Mouse (Mus musculus) heart, embryonic 14.5 days (tissue): ENCODE measurements around the gene Troap. TPM values are rescaled to one million over a fixed set of nuclear protein-coding genes. Genes with fewer than 3 reads are reported as not detected.

Source experiments
- ATAC-seq: fragments of 200-750 bp; cut with Nextera tagmentation; 2 replicates; pipeline ENCODE4 v1.8.0; 2017; ENCODE audit warnings: low read depth, moderate TSS enrichment; ENCODE audit not compliant: insufficient number of reproducible peaks, insufficient read depth, low FRiP score
- H3K27ac ChIP-seq, 2 experiments: fragments of 200-500 bp in 1 of 2; fragments of 300-500 bp in 1 of 2; sonication (generic) in 1 of 2; replicated peaks in 1 of 2; 2 replicates each; pipeline ENCODE4 v1.5.1; 2012 to 2014; ENCODE audit warnings: low read depth in 2 of 2, low read length in 2 of 2, control low read depth in 1 of 2, mild to moderate bottlenecking in 1 of 2, mixed read lengths in 1 of 2; ENCODE audit not compliant: control insufficient read depth in 1 of 2, insufficient read depth in 1 of 2
- H3K27me3 ChIP-seq: fragments of 300-500 bp; sonication (generic); 2 replicates; pipeline ENCODE4 v1.6.1; 2014; ENCODE audit warnings: mild to moderate bottlenecking, low read length, control low read depth; ENCODE audit not compliant: control insufficient read depth, insufficient read depth
- H3K36me3 ChIP-seq: fragments of 300-500 bp; sonication (generic); 2 replicates; pipeline ENCODE4 v1.6.1; 2014; ENCODE audit warnings: mild to moderate bottlenecking, control low read depth, low read length, mixed read lengths; ENCODE audit not compliant: control insufficient read depth, insufficient read depth
- H3K4me1 ChIP-seq, 2 experiments: fragments of 200-500 bp in 1 of 2; fragments of 300-500 bp in 1 of 2; sonication (generic) in 1 of 2; 2 replicates each; pipeline ENCODE4 v1.6.1; 2012 to 2014; ENCODE audit warnings: low read length in 2 of 2, control low read depth in 1 of 2, mixed read lengths in 1 of 2; ENCODE audit not compliant: control insufficient read depth in 2 of 2, insufficient read depth in 2 of 2
- H3K4me2 ChIP-seq: fragments of 300-500 bp; sonication (generic); 2 replicates; pipeline ENCODE4 v1.6.1; 2014; ENCODE audit warnings: mild to moderate bottlenecking, low read length
- H3K4me3 ChIP-seq, 2 experiments: fragments of 200-500 bp in 1 of 2; fragments of 300-500 bp in 1 of 2; sonication (generic) in 1 of 2; 2 replicates each; pipeline ENCODE4 v1.5.1; 2012 to 2014; ENCODE audit warnings: low read length in 2 of 2, mild to moderate bottlenecking in 2 of 2, control low read depth in 1 of 2, low read depth in 1 of 2, moderate library complexity in 1 of 2; ENCODE audit not compliant: control insufficient read depth in 1 of 2, insufficient read depth in 1 of 2
- H3K9ac ChIP-seq: fragments of 300-500 bp; sonication (generic); 2 replicates; pipeline ENCODE4 v1.6.1; 2014; ENCODE audit warnings: mild to moderate bottlenecking, low read length
- H3K9me3 ChIP-seq: fragments of 300-500 bp; sonication (generic); 2 replicates; pipeline ENCODE4 v1.6.1; 2016; ENCODE audit warnings: low read length, control low read depth; ENCODE audit not compliant: control insufficient read depth
- WGBS: fragments of 180-500 bp; shearing (Covaris S2); extraction: QIAGEN DNeasy Blood & Tissue Kit; methylation state at CpG from one replicate; pipeline ENCODE4 v1.1.7; 2014; 5-methylcytosine and 5-hydroxymethylcytosine counted together
- polyA plus RNA-seq: library from polyadenylated mRNA; unstranded; fragments of >200 nt; fragmentation: Nextera tagmentation; extraction: Ambion mirVana; gene quantifications from 2 replicates; pipeline ENCODE4 v1.2.1, GENCODE M21; 2014

The Troap gene
- polyA plus RNA-seq, 1 experiment from 2014 or later = 16.5 TPM

- Histone ChIP-seq H3K4me3 (no peak overlapping the region), H3K9me3 (no peaks in the 10 kb centered on the region), H3K36me3 (no peaks in the 10 kb centered on the region), H3K9ac (no peak overlapping the region), H3K4me1 (peaks cover 3 to 8% of the 10 kb centered on the region in 2 experiments; a peak in 2 of 4 replicates), H3K27me3 (no peaks in the 10 kb centered on the region), H3K27ac (no peak overlapping the region; a peak in 1 of 4 replicates), H3K4me2 (no peak overlapping the region)
- WGBS = 47% methylated on average over 4 of the region's 4 CpGs
- no peak for ATAC-seq
Observed at GRCm38 (mm10) chr15:99111809-99112208, 37.4 kb downstream of the Troap start.

GRCm38 (mm10) chr15:99112843-99113395 lies 38.5 kb downstream of the Troap start:
- no peak overlapping the region for H3K9ac ChIP-seq
- no peak overlapping the region for H3K27ac ChIP-seq
- 71% methylated on average over 11 of the region's 11 CpGs for WGBS
- H3K27me3 ChIP-seq = no peaks in the 10 kb centered on the region
- H3K4me2 ChIP-seq = peak overlapping the region; percentile 31; the same call in 1 of the 2 replicates
- H3K9me3 ChIP-seq = no peaks in the 10 kb centered on the region
- H3K36me3 ChIP-seq = no peaks in the 10 kb centered on the region
- H3K4me3 ChIP-seq = no peak overlapping the region
- ATAC-seq = no peak
- peaks cover 3 to 8% of the 10 kb centered on the region in 2 experiments; a peak in 2 of 4 replicates for H3K4me1 ChIP-seq

GRCm38 (mm10) chr15:99113396-99113975 lies 39.1 kb downstream of the Troap start:
- H3K4me2 ChIP-seq = peak overlapping the region; percentile 31; the same call in 1 of the 2 replicates

DNA sequence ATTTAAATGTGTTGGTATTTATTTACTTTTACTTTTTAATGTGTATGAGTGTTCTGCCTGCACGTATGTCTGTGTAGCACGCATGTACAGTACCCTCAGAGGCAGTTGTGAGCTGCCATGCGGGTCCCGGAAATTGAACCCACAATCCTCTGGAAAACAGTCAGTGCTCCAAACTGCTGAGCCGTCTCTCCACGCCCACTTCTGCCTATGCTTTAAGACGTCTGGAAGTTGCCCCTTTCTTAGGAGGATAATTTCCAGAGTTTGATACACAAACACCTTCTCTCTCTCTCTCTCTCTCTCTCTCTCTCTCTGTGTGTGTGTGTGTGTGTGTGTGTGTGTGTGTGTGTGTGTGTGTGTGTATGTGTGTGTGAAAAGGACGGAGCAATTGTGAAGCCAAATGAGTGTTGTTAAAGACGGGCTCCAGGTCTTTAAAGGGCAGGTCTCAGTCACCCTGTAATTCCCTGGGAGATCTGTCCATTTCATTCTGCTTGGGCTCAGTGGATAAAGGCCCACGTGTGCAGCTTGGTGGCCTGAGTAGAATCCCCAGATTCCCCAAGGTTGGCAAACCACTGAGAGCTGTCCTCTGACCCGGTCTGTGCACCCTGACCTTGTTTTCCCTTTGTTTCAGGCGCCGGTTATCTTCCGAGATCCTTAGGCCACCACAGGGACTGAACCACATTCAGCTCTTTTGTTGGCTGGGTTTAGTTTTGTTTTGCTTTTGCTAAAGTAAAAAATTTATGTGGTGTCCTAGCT lies 40.1 kb downstream of the Troap start:
- WGBS = 59% methylated on average over 14 of the region's 14 CpGs
- Histone ChIP-seq H3K27ac (no peak overlapping the region), H3K4me1 (peaks cover 3 to 8% of the 10 kb centered on the region in 2 experiments; a peak in 2 of 4 replicates), H3K36me3 (no peaks in the 10 kb centered on the region), H3K27me3 (no peaks in the 10 kb centered on the region), H3K4me2 (no peak overlapping the region), H3K9ac (no peak overlapping the region), H3K9me3 (no peaks in the 10 kb centered on the region), H3K4me3 (no peak overlapping the region)
- no peak for ATAC-seq

More at GRCm38 (mm10) chr15:99113396-99113975, 39.1 kb downstream of the Troap start:
- no peak for ATAC-seq
- Histone ChIP-seq H3K27me3 (no peaks in the 10 kb centered on the region), H3K4me3 (no peak overlapping the region), H3K4me1 (peaks cover 3 to 8% of the 10 kb centered on the region in 2 experiments; a peak in 2 of 4 replicates), H3K9me3 (no peaks in the 10 kb centered on the region), H3K9ac (no peak overlapping the region), H3K36me3 (no peaks in the 10 kb centered on the region), H3K27ac (no peak overlapping the region)
- WGBS = 13% methylated on average over 9 of the region's 9 CpGs

DNA sequence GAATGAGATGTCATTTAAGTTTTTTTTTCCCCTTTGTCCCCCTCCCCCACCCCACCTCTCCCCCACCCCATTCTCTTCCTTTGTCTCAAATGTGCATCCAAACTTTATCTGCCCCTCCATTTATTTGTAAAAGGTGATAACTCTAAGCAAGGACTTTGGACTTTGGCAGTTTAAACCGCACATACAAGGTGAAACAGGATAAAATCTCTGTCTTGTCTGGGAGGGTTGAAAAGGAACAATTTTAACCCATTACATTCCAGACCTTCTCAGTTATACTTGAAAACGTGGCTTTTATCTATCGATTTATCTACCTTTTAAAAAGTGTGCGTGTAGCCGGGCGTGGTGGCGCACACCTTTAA lies 40.7 kb downstream of the Troap start:
- H3K4me1 ChIP-seq = peaks cover 3 to 8% of the 10 kb centered on the region in 2 experiments; a peak in 2 of 4 replicates
- no peak for ATAC-seq

DNA sequence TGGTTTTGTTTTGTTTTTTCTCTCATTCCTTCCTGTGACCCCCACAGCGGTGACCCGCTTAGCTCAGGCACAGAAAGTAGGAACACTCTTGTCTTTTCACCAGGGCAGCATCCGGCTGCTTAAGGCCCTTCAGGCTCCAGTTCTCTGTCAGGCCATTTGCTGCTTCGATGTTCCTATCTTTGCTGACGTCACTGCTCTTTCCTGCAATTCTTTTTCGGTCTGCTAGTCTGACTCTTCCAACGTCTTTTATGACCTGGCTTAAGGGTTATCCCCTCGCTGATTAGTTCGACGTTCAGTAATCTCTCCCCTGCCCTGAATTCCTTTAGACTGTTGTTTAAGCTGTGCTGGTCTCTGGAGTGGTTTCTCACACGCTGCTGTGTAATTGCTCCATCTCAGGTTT lies 42.2 kb downstream of the Troap start:
- peak overlapping the region; percentile 62 to 71 for H3K27ac ChIP-seq
- H3K36me3 ChIP-seq = no peaks in the 10 kb centered on the region
- no peak overlapping the region for H3K9ac ChIP-seq
- ATAC-seq = peak; percentile 76
- H3K4me2 ChIP-seq = 0 out of 2 replicates have a peak overlapping the region, but pooled peaks have one; percentile 11
- H3K9me3 ChIP-seq = no peaks in the 10 kb centered on the region
- no peaks in the 10 kb centered on the region for H3K27me3 ChIP-seq
- 17% methylated on average over 11 of the region's 11 CpGs for WGBS
- no peak overlapping the region for H3K4me3 ChIP-seq
- peaks cover 9 to 16% of the 10 kb centered on the region in 2 experiments for H3K4me1 ChIP-seq

More for the DNA sequence above, 40.7 kb downstream of the Troap start:
- Histone ChIP-seq H3K4me2 (no peak overlapping the region), H3K9ac (no peak overlapping the region), H3K4me3 (no peak overlapping the region), H3K9me3 (no peaks in the 10 kb centered on the region), H3K27ac (no peak overlapping the region), H3K27me3 (no peaks in the 10 kb centered on the region), H3K36me3 (no peaks in the 10 kb centered on the region)
- 85% methylated on average over 7 of the region's 7 CpGs for WGBS

DNA sequence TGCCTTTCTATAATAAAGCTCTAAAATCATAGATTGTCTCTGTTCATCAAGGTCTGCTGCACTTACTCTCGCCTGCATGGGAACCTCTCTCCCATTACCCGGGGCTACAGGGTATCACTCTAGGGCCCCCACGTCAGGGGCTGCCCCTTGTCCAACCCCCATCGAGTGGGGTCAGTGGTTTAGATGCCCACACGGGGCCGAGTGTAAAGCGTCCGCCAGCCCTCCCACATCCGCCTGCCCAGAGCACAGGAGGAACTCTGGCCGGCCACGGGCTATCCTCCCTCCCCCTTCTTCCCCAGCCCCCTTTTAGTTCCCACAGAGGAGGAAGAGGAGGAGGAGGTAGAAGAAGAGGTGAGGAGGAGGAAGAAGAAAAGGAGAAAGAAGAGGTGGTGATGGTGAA lies 46.4 kb downstream of the Troap start:
- WGBS = 10% methylated on average over 11 of the region's 11 CpGs
- ATAC-seq = no peak
- Histone ChIP-seq H3K4me3 (no peak overlapping the region), H3K9me3 (no peaks in the 10 kb centered on the region), H3K27ac (no peak overlapping the region; a peak in 1 of 4 replicates), H3K4me2 (peak overlapping the region; percentile 46), H3K4me1 (peaks cover 9 to 16% of the 10 kb centered on the region in 2 experiments), H3K36me3 (no peaks in the 10 kb centered on the region), H3K9ac (peak overlapping the region; percentile 59; the same call in 1 of the 2 replicates), H3K27me3 (no peaks in the 10 kb centered on the region)
